Mouse (Mus musculus): ENCODE data around the gene Gm48551. TPM values are rescaled to one million over a fixed set of nuclear protein-coding genes. Genes with fewer than 3 reads are reported as not detected.

Gm48551 gene
- polyA plus RNA-seq, 2 experiments, result 1.1 to 4.3 TPM

DNA sequence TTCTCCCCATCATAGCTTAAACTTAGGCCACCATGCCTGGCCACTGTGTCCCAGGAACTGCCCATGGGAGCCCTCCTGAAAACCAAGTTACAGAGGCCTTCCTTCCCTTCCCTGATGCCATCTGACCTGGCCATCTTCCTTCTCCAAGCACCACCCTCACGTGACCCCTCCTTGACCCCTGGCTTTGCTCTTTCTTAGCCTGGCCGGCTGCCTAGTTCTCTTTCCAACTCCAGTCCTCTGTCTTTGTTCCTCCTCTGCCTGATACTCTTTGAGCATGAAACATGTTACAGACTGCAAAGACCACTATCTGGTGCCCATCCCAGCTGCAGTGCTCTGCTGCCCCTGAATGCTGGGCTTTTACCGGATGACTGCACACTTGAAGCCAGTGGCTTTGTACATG, 5.1 kb downstream of the Gm48551 start:
- Histone ChIP-seq H3K27ac (replicated peaks; ENCODE audit: low read depth, low read length) (no peak overlapping the region), H3K4me3 (replicated peaks; ENCODE audit: low read length) (no peak overlapping the region), H3K4me2 (replicated peaks; ENCODE audit: low read depth, low read length, severe bottlenecking) (no peak overlapping the region), H3K9me3 (ENCODE audit: control insufficient read depth, low read length) (no peaks in the 10 kb centered on the region), H3K9ac (ENCODE audit: low read depth, low read length, severe bottlenecking) (no peak overlapping the region), H3K36me3 (ENCODE audit: control insufficient read depth, insufficient read depth, low read length) (peaks cover 38% of the 10 kb centered on the region), H3K4me1 (ENCODE audit: control insufficient read depth, insufficient read depth, low read length) (peaks cover 25% of the 10 kb centered on the region), H3K27me3 (ENCODE audit: control insufficient read depth, insufficient read depth, low read length) (no peaks in the 10 kb centered on the region)
- WGBS, result 69% methylated on average over 3 of the region's 3 CpGs
- ATAC-seq (ENCODE audit: low FRiP score, low read depth) (no peak), DNase-seq (ENCODE audit: low spot score) (no peak)
- no peak for TF ChIP-seq POLR2A (IDR thresholded peaks at IDR 0.05; ENCODE audit: borderline replicate concordance, extremely low read depth, insufficient read depth, insufficient read length)

DNA sequence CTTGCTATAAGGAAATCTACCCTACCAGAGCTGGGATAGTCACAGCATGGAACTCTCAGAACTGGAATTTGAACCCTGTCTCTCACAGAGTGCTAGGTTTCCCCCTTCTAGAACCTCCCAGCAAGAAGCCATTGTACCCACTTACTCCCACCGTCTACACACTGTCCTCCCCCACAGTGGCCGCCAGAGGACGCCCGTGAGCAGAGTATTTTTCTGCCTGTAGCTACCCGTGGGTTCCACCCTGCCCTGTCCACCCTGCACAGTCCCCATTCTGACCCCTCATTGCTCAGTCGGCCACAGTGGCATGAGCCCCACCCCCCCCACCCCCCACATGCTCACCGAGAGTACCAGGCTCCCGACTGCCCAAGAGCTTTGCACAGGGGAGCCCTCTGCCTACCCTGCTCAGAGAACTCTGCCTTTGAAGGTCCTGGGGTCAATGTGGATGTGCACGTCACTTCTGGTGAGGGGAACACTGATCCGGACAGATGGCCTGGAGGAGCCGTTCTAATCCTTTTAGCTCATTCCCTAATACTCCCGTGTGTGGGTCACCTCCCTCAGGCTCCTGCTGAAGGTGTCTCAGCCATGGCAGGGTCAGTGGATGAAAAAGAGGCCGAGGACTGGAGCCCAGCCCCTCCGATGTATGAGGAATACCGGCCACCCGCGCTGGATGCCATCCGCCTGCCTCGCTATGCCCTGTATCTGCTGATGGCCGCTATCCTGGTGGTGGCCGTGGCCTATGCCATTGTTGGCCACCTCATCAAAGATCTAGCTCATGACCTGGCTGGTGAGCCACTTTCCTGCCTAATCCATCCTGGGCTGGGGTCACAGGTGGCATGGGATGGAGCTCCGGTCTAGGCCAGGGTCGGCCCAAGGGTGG, 5.8 kb downstream of the Gm48551 start:
- DNase-seq (ENCODE audit: low spot score) (no peak), ATAC-seq (ENCODE audit: low FRiP score, low read depth) (peak; percentile 51; the same call in 1 of the 2 replicates)
- H3K9me3 ChIP-seq (ENCODE audit: control insufficient read depth, low read length), result no peaks in the 10 kb centered on the region
- no peak for TF ChIP-seq POLR2A (IDR thresholded peaks at IDR 0.05; ENCODE audit: borderline replicate concordance, extremely low read depth, insufficient read depth, insufficient read length)
- H3K36me3 ChIP-seq (ENCODE audit: control insufficient read depth, insufficient read depth, low read length), result peaks cover 38% of the 10 kb centered on the region
- WGBS, result 66% methylated on average over 22 of the region's 23 CpGs
- no peak overlapping the region for H3K9ac ChIP-seq (ENCODE audit: low read depth, low read length, severe bottlenecking)
- H3K4me2 ChIP-seq (replicated peaks; ENCODE audit: low read depth, low read length, severe bottlenecking), result no peak overlapping the region
- no peak overlapping the region for H3K4me3 ChIP-seq (replicated peaks; ENCODE audit: low read length)
- H3K27ac ChIP-seq (replicated peaks; ENCODE audit: low read depth, low read length), result no peak overlapping the region
- no peaks in the 10 kb centered on the region for H3K27me3 ChIP-seq (ENCODE audit: control insufficient read depth, insufficient read depth, low read length)
- peaks cover 23% of the 10 kb centered on the region for H3K4me1 ChIP-seq (ENCODE audit: control insufficient read depth, insufficient read depth, low read length)

DNA sequence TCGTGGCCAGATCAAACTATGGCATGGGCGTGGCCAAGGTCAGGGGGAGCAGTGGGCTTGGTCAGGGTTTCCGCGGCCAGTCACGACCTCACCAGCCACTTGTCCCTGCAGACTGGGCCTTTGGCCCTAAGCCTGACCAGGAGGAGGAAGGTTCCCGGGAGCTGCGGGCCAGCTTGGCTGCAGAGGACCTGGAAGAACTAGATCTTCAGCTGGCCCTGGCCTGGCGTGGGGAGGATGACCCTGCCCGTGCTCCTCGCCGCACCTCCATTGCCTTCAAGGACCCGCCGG, 6.4 kb downstream of the Gm48551 start:
- no peak overlapping the region for H3K9ac ChIP-seq (ENCODE audit: low read depth, low read length, severe bottlenecking)
- ATAC-seq (ENCODE audit: low FRiP score, low read depth) (no peak), DNase-seq (ENCODE audit: low spot score) (no peak)
- 93% methylated on average over 13 of the region's 13 CpGs for WGBS
- peaks cover 17% of the 10 kb centered on the region for H3K4me1 ChIP-seq (ENCODE audit: control insufficient read depth, insufficient read depth, low read length)
- no peaks in the 10 kb centered on the region for H3K9me3 ChIP-seq (ENCODE audit: control insufficient read depth, low read length)
- H3K4me2 ChIP-seq (replicated peaks; ENCODE audit: low read depth, low read length, severe bottlenecking), result no peak overlapping the region
- no peaks in the 10 kb centered on the region for H3K27me3 ChIP-seq (ENCODE audit: control insufficient read depth, insufficient read depth, low read length)
- H3K36me3 ChIP-seq (ENCODE audit: control insufficient read depth, insufficient read depth, low read length), result peaks cover 37% of the 10 kb centered on the region
- TF ChIP-seq POLR2A (IDR thresholded peaks at IDR 0.05; ENCODE audit: borderline replicate concordance, extremely low read depth, insufficient read depth, insufficient read length), result no peak
- H3K27ac ChIP-seq (replicated peaks; ENCODE audit: low read depth, low read length), result no peak overlapping the region
- no peak overlapping the region for H3K4me3 ChIP-seq (replicated peaks; ENCODE audit: low read length)

DNA sequence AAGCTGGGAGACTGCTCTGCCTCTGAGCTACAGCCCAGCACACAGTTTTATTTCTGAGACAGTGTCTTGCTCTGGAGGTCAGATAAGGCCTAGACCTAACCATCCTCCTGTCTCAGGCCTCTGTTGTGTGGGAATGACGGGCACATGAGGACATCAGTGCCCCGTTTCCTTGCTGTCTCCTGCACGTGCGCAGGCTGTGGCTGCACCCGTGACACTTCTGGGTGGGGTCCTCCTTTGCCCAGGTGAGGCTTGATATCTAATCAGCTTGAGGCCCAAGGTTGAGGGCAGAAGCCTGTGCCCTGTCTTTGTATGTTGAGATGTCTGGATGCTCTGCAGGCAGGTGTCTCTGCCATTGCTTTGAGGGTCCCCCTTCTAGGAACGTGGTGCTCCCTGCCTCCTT, 8.0 kb downstream of the Gm48551 start:
- no peak overlapping the region for H3K9ac ChIP-seq (ENCODE audit: low read depth, low read length, severe bottlenecking)
- H3K4me2 ChIP-seq (replicated peaks; ENCODE audit: low read depth, low read length, severe bottlenecking), result no peak overlapping the region
- no peaks in the 10 kb centered on the region for H3K9me3 ChIP-seq (ENCODE audit: control insufficient read depth, low read length)
- ATAC-seq (ENCODE audit: low FRiP score, low read depth), result no peak
- DNase-seq (ENCODE audit: low spot score), result no peak
- no peaks in the 10 kb centered on the region for H3K27me3 ChIP-seq (ENCODE audit: control insufficient read depth, insufficient read depth, low read length)
- H3K4me1 ChIP-seq (ENCODE audit: control insufficient read depth, insufficient read depth, low read length), result peaks cover 16% of the 10 kb centered on the region
- WGBS, result 79% methylated on average over 6 of the region's 6 CpGs
- H3K4me3 ChIP-seq (replicated peaks; ENCODE audit: low read length), result no peak overlapping the region
- no peak for TF ChIP-seq POLR2A (IDR thresholded peaks at IDR 0.05; ENCODE audit: borderline replicate concordance, extremely low read depth, insufficient read depth, insufficient read length)
- no peak overlapping the region for H3K27ac ChIP-seq (replicated peaks; ENCODE audit: low read depth, low read length)
- peaks cover 22% of the 10 kb centered on the region for H3K36me3 ChIP-seq (ENCODE audit: control insufficient read depth, insufficient read depth, low read length)

DNA sequence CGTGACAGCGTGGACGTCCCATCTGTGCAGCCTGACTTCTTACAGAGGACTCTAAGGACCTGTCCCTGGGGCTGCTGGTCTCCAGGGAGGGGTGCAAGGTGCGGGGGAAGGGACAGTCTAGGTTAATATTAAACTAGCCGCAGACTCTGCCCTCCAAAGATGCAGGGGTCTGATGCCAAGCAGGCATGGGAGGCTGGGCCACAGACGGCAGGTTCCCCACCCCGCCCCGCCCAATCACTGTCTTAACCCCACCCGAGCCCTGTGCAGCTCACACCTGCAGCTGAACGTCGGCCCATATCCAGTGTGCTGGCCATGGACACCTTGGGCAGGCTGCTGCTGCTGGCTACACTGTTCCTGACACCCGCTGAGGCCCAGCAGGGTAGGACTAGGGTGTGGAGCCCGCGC, 8.5 kb downstream of the Gm48551 start, which contains the start of gene Smim24:
TSS of gene Smim24 (plus strand) at position 271 of the 405 bp plus-strand sequence.
- DNase-seq (ENCODE audit: low spot score) (no peak), ATAC-seq (ENCODE audit: low FRiP score, low read depth) (no peak)
- peak within 1 kb of the TSS; percentile 31 for H3K4me3 ChIP-seq (replicated peaks; ENCODE audit: low read length)
- H3K4me2 ChIP-seq (replicated peaks; ENCODE audit: low read depth, low read length, severe bottlenecking), result peak within 1 kb of the TSS; percentile 52
- H3K27ac ChIP-seq (replicated peaks; ENCODE audit: low read depth, low read length), result peak within 1 kb of the TSS; percentile 55
- H3K27me3 ChIP-seq (ENCODE audit: control insufficient read depth, insufficient read depth, low read length), result no peaks in the 10 kb centered on the region
- 58% methylated on average over 14 of the region's 14 CpGs for WGBS
- peak within 1 kb of the TSS; percentile 48 for H3K9ac ChIP-seq (ENCODE audit: low read depth, low read length, severe bottlenecking)
- TF ChIP-seq POLR2A (IDR thresholded peaks at IDR 0.05; ENCODE audit: borderline replicate concordance, extremely low read depth, insufficient read depth, insufficient read length), result no peak
- H3K36me3 ChIP-seq (ENCODE audit: control insufficient read depth, insufficient read depth, low read length), result peaks cover 22% of the 10 kb centered on the region
- H3K4me1 ChIP-seq (ENCODE audit: control insufficient read depth, insufficient read depth, low read length), result peaks cover 16% of the 10 kb centered on the region
- no peaks in the 10 kb centered on the region for H3K9me3 ChIP-seq (ENCODE audit: control insufficient read depth, low read length)

All from limb, embryonic 14.5 days (tissue).